In genomic region chr9:23222492-23222840, GRCm38 (mm10) we compare ENCODE assay signal across 8 mouse cellular contexts. TPM values are rescaled to one million over a fixed set of nuclear protein-coding genes. Genes with fewer than 3 reads are reported as not detected.
DNase-seq lines count a peak whose midpoint lies in the region; ATAC-seq and TF ChIP-seq lines count a peak whose summit lies in the region.

No protein-coding gene starts in this region.

- H3K9me3 ChIP-seq in heart, embryonic 10.5 days = no peaks in the 10 kb centered on the region
- no peaks in the 10 kb centered on the region for H3K9me3 ChIP-seq in forebrain, postnatal 0 days (ENCODE audit: low read length)

- peak; percentile 44 for ATAC-seq in forebrain, postnatal 0 days

- H3K36me3 ChIP-seq in heart, embryonic 10.5 days = no peaks in the 10 kb centered on the region
- H3K36me3 ChIP-seq in forebrain, postnatal 0 days (ENCODE audit: insufficient read depth) = no peaks in the 10 kb centered on the region

- H3K4me2 ChIP-seq in forebrain, postnatal 0 days (ENCODE audit: low read depth) = peak overlapping the region; percentile 98

- peaks cover 41% of the 10 kb centered on the region for H3K27me3 ChIP-seq in heart, embryonic 10.5 days (ENCODE audit: insufficient read depth, poor library complexity, severe bottlenecking)
- H3K27me3 ChIP-seq in forebrain, postnatal 0 days (ENCODE audit: insufficient read depth, low read length) = peaks cover 7% of the 10 kb centered on the region; the same call in 1 of the 2 replicates

- peaks cover 25% of the 10 kb centered on the region for H3K4me1 ChIP-seq in heart, embryonic 10.5 days
- peaks cover 3% of the 10 kb centered on the region; the same call in 1 of the 2 replicates for H3K4me1 ChIP-seq in forebrain, postnatal 0 days (ENCODE audit: insufficient read depth)
- no peaks in the 10 kb centered on the region for H3K4me1 ChIP-seq in lung, adult 2 months (ENCODE audit: control insufficient read depth, insufficient read depth, low read length)

- no peak for TF ChIP-seq POLR2A in brain, embryonic 14.5 days (IDR thresholded peaks at IDR 0.05; ENCODE audit: borderline replicate concordance, extremely low read depth, insufficient read depth, insufficient read length, poor library complexity, severe bottlenecking)
- peak; percentile 17; the same call in 1 of the 2 replicates for TF ChIP-seq POLR2A in lung, adult 2 months (IDR thresholded peaks at IDR 0.05; ENCODE audit: borderline replicate concordance, extremely low read depth, low read depth, low read length)

- no peak for DNase-seq in heart, embryonic 10.5 days (ENCODE audit: low spot score)
- no peak for DNase-seq in heart, adult 8-10 months (ENCODE audit: low spot score)
- peak; percentile 77 for DNase-seq in brain, embryonic 14.5 days (ENCODE audit: low read depth)
- DNase-seq in forebrain, postnatal 0 days = peak; percentile 48
- peak; percentile 33 for DNase-seq in kidney, adult 11 months
- no peak for DNase-seq in lung, adult 2 months
- peak; percentile 32 for DNase-seq in ovary, postnatal 10 days (ENCODE audit: low spot score)
- DNase-seq in spleen, adult 12 weeks (ENCODE audit: low spot score) = no peak

- TF ChIP-seq CTCF in brain, embryonic 14.5 days (IDR thresholded peaks at IDR 0.05; ENCODE audit: borderline replicate concordance, extremely low read depth, insufficient read depth, insufficient read length) = no peak
- TF ChIP-seq CTCF in forebrain, postnatal 0 days (IDR thresholded peaks at IDR 0.05; ENCODE audit: low read depth) = peak; percentile 1; the same call in 1 of the 2 replicates
- TF ChIP-seq CTCF in lung, adult 2 months (IDR thresholded peaks at IDR 0.05; ENCODE audit: insufficient read depth, low read length) = no peak

- under 1% methylated on average over 26 of the region's 26 CpGs for WGBS in heart, embryonic 10.5 days
- WGBS in forebrain, postnatal 0 days = 2% methylated on average over 26 of the region's 26 CpGs
- WGBS in lung, adult 2 months = 1% methylated on average over 26 of the region's 26 CpGs

- peak overlapping the region; percentile 79 for H3K4me3 ChIP-seq in heart, embryonic 10.5 days
- H3K4me3 ChIP-seq in forebrain, postnatal 0 days (ENCODE audit: low read depth, low read length) = peak overlapping the region; percentile 77
- H3K4me3 ChIP-seq in lung, adult 2 months (replicated peaks; ENCODE audit: extremely low read depth, low read depth, low read length) = peak overlapping the region; percentile 56

- peak overlapping the region; percentile 92 for H3K27ac ChIP-seq in heart, embryonic 10.5 days
- peak overlapping the region; percentile 77 for H3K27ac ChIP-seq in forebrain, postnatal 0 days (ENCODE audit: low read depth, low read length)

- peak overlapping the region; percentile 67 for H3K9ac ChIP-seq in forebrain, postnatal 0 days

RNA-seq across cellular contexts. Expression of gene Bmper, which starts 0.4 kb away (rescaled TPM):
- 11.4 and 14.9 TPM in 2 replicates for polyA plus RNA-seq in heart, embryonic 10.5 days (2016; fragmentation: Nextera tagmentation; extraction: Ambion mirVana)
- total RNA-seq in heart, adult 8-10 months (2022) = 1 to 10 TPM; 1.5 to 3.3 (median 2.5) TPM
- 5.4 and 7.5 TPM in 2 replicates for polyA plus RNA-seq in brain, embryonic 14.5 days (2012; rRNA removed)
- total RNA-seq in forebrain, postnatal 0 days (2014; rRNA removed) = 5.8 and 9.6 TPM in 2 replicates
- polyA plus RNA-seq in forebrain, postnatal 0 days (2015; fragmentation: Nextera tagmentation; extraction: Ambion mirVana) = 3.2 and 5.6 TPM in 2 replicates
- polyA plus RNA-seq in lung, adult 2 months (2012; rRNA removed) = 8.5 and 12.0 TPM in 2 replicates

Comparison
In these comparisons a context has a peak if more than half of its experiments do, and no peak if none do; other contexts are left out.
1. DNase-seq: peak in brain, embryonic 14.5 days (single experiment), forebrain, postnatal 0 days (single experiment), kidney, adult 11 months (single experiment) and ovary, postnatal 10 days (single experiment); none in heart, embryonic 10.5 days (single experiment), heart, adult 8-10 months (single experiment), lung, adult 2 months (single experiment) and spleen, adult 12 weeks (single experiment).
2. Peak in every context shown above with its lines, with median percentiles within 50 percentile points of each other: H3K4me3 ChIP-seq.